8 mouse cellular contexts compared by ENCODE assay signal in the genomic region with DNA sequence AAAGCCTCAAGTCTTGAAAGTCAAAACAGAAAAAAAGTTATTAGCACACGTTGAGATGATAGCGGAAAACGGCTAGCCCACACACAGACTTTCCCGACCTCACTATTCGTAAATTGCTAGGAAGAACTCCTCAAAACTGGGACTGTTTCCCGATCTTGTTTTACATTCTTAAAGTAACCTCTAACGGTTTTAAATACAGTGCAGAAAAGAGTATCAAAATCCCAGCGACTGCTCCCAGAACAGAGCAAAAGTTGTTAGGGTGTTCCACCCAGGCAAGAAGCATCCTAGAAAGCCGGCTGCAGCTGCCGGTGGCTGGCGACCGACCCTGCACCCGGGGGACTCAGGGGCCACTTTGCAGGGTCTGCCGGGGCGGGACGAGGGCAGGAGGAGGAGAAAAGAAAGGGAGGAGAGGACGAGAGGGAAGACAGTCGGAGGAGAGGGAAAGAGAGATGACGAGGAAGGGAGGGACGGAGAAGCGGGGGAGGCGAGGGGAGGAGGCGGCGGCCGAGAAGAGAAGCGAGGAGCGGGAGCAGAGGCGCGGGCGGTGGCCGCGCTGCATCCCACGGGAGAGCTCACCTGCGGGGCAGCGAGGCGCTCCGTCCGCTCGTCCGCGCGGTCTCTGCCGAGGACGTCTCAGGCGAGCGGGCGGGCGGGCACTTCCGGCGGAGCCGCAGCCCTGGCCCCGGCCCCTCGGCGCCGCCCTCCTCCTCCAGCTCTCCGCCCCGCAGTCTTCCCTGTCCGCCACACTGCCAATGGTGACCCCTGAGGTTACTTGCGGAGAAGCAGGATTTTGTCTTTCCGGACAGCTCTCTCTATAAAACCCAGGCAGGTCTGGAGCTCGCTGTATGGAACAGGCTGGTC. TPM values are rescaled to one million over a fixed set of nuclear protein-coding genes. Genes with fewer than 3 reads are reported as not detected.
A peak's percentile ranks its signal among the peaks of the same experiment; 100 is the strongest.
DNase-seq lines count a peak whose midpoint lies in the region; ATAC-seq and TF ChIP-seq lines count a peak whose summit lies in the region.

Gene Golm1 (minus strand): TSS at position 661 of the 861 bp plus-strand sequence.

- H3K27ac ChIP-seq in embryonic facial prominence, embryonic 10.5 days (replicated peaks) = peak within 1 kb of the TSS; percentile 97
- no peak within 1 kb of the TSS for H3K27ac ChIP-seq in kidney, adult 2 months (ENCODE audit: insufficient read depth, low read depth, low read length)
- peak within 1 kb of the TSS; percentile 78 for H3K27ac ChIP-seq in limb, embryonic 14.5 days (replicated peaks; ENCODE audit: low read depth, low read length)
- H3K27ac ChIP-seq in midbrain, embryonic 14.5 days (replicated peaks; ENCODE audit: low read depth, low read length) = peak within 1 kb of the TSS; percentile 87
- peak within 1 kb of the TSS; percentile 63 for H3K27ac ChIP-seq in spleen, adult 2 months (ENCODE audit: insufficient read depth, low read length)

- H3K36me3 ChIP-seq in embryonic facial prominence, embryonic 10.5 days (replicated peaks) = peaks cover 2% of the 10 kb centered on the region; the same call in 1 of the 2 replicates
- no peaks in the 10 kb centered on the region for H3K36me3 ChIP-seq in kidney, adult 2 months (ENCODE audit: control insufficient read depth, insufficient read depth, low read length)
- no peaks in the 10 kb centered on the region for H3K36me3 ChIP-seq in limb, embryonic 14.5 days (ENCODE audit: control insufficient read depth, insufficient read depth, low read length)
- no peaks in the 10 kb centered on the region for H3K36me3 ChIP-seq in midbrain, embryonic 14.5 days (ENCODE audit: control insufficient read depth, insufficient read depth, low read length)
- no peaks in the 10 kb centered on the region for H3K36me3 ChIP-seq in spleen, adult 2 months (ENCODE audit: control insufficient read depth, insufficient read depth, low read length)

- H3K4me3 ChIP-seq in embryonic facial prominence, embryonic 10.5 days = peak within 1 kb of the TSS; percentile 91
- H3K4me3 ChIP-seq in kidney, adult 2 months (ENCODE audit: insufficient read depth, low read depth, low read length) = peak within 1 kb of the TSS; percentile 82
- H3K4me3 ChIP-seq in limb, embryonic 14.5 days (replicated peaks; ENCODE audit: low read length) = peak within 1 kb of the TSS; percentile 66
- peak within 1 kb of the TSS; percentile 75 for H3K4me3 ChIP-seq in midbrain, embryonic 14.5 days (replicated peaks; ENCODE audit: low read depth, low read length)
- peak within 1 kb of the TSS; percentile 86 for H3K4me3 ChIP-seq in spleen, adult 2 months (ENCODE audit: extremely low read depth, insufficient read depth, insufficient read length)

- no peaks in the 10 kb centered on the region for H3K9me3 ChIP-seq in embryonic facial prominence, embryonic 10.5 days
- no peaks in the 10 kb centered on the region for H3K9me3 ChIP-seq in limb, embryonic 14.5 days (ENCODE audit: control insufficient read depth, low read length)
- no peaks in the 10 kb centered on the region for H3K9me3 ChIP-seq in midbrain, embryonic 14.5 days (ENCODE audit: control insufficient read depth, low read length)

- H3K4me2 ChIP-seq in limb, embryonic 14.5 days (replicated peaks; ENCODE audit: low read depth, low read length, severe bottlenecking) = peak within 1 kb of the TSS; percentile 51
- H3K4me2 ChIP-seq in midbrain, embryonic 14.5 days (ENCODE audit: low read length) = peak within 1 kb of the TSS; percentile 73

- TF ChIP-seq POLR2A in kidney, adult 2 months (IDR thresholded peaks at IDR 0.05; ENCODE audit: low read depth, low read length) = no peak
- 0 out of 2 replicates have a peak, but pooled peaks have one; percentile 28 for TF ChIP-seq POLR2A in limb, embryonic 14.5 days (IDR thresholded peaks at IDR 0.05; ENCODE audit: borderline replicate concordance, extremely low read depth, insufficient read depth, insufficient read length)
- TF ChIP-seq POLR2A in spleen, adult 2 months (IDR thresholded peaks at IDR 0.05; ENCODE audit: low read depth, low read length) = 0 out of 2 replicates have a peak, but pooled peaks have one; percentile 24

- no peak for TF ChIP-seq CTCF in kidney, adult 2 months (conservative IDR thresholded peaks at IDR 0.05; ENCODE audit: insufficient read depth, insufficient read length, low read depth, low read length)
- no peak for TF ChIP-seq CTCF in spleen, adult 2 months (IDR thresholded peaks at IDR 0.05; ENCODE audit: extremely low read depth, insufficient read depth, insufficient read length, insufficient replicate concordance)

- H3K27me3 ChIP-seq in embryonic facial prominence, embryonic 10.5 days (replicated peaks; ENCODE audit: low read depth, poor library complexity, severe bottlenecking) = no peaks in the 10 kb centered on the region
- no peaks in the 10 kb centered on the region for H3K27me3 ChIP-seq in kidney, adult 2 months (replicated peaks; ENCODE audit: control insufficient read depth, insufficient read depth, low read length)
- H3K27me3 ChIP-seq in limb, embryonic 14.5 days (ENCODE audit: control insufficient read depth, insufficient read depth, low read length) = no peaks in the 10 kb centered on the region
- H3K27me3 ChIP-seq in midbrain, embryonic 14.5 days (ENCODE audit: control insufficient read depth, insufficient read depth, low read length) = no peaks in the 10 kb centered on the region
- H3K27me3 ChIP-seq in spleen, adult 2 months (ENCODE audit: control insufficient read depth, insufficient read depth, low read length) = peaks cover 2% of the 10 kb centered on the region; the same call in 1 of the 2 replicates

- DNase-seq in B cell, adult 2 months = peak; percentile 51 to 59
- DNase-seq in adrenal gland, postnatal 14 days = peak; percentile 80
- peak; percentile 88 for DNase-seq in embryonic facial prominence, embryonic 10.5 days (ENCODE audit: low spot score)
- peak; percentile 34 for DNase-seq in heart, adult 8-10 months (ENCODE audit: low spot score)
- DNase-seq in kidney, adult 2 months = peak; percentile 68
- DNase-seq in limb, embryonic 14.5 days (ENCODE audit: low spot score) = peak; percentile 40
- peak; percentile 79 for DNase-seq in midbrain, embryonic 14.5 days
- peak in 1 of 2 experiments; percentile 61 for DNase-seq in spleen, adult 2 months (ENCODE audit: low read depth in 1 of 2, low spot score in 2 of 2)

- WGBS in embryonic facial prominence, embryonic 10.5 days = under 1% methylated on average over 61 of the region's 61 CpGs
- WGBS in kidney, adult 2 months = under 1% methylated on average over 35 of the region's 61 CpGs
- WGBS in limb, embryonic 14.5 days = under 1% methylated on average over 35 of the region's 61 CpGs
- under 1% methylated on average over 60 of the region's 61 CpGs for WGBS in midbrain, embryonic 14.5 days
- under 1% methylated on average over 49 of the region's 61 CpGs for WGBS in spleen, adult 2 months

- H3K9ac ChIP-seq in limb, embryonic 14.5 days (ENCODE audit: low read depth, low read length, severe bottlenecking) = peak within 1 kb of the TSS; percentile 76
- H3K9ac ChIP-seq in midbrain, embryonic 14.5 days (replicated peaks; ENCODE audit: low read length) = peak within 1 kb of the TSS; percentile 75

- ATAC-seq in limb, embryonic 14.5 days (ENCODE audit: low FRiP score, low read depth) = peak; percentile 86
- peak; percentile 83 for ATAC-seq in midbrain, embryonic 14.5 days (ENCODE audit: low FRiP score, low TSS enrichment)

- H3K4me1 ChIP-seq in embryonic facial prominence, embryonic 10.5 days = peaks cover 37% of the 10 kb centered on the region
- no peaks in the 10 kb centered on the region for H3K4me1 ChIP-seq in kidney, adult 2 months (ENCODE audit: control insufficient read depth, insufficient read depth, low read length)
- H3K4me1 ChIP-seq in limb, embryonic 14.5 days (ENCODE audit: control insufficient read depth, insufficient read depth, low read length) = peaks cover 10% of the 10 kb centered on the region
- peaks cover 12% of the 10 kb centered on the region for H3K4me1 ChIP-seq in midbrain, embryonic 14.5 days (ENCODE audit: control insufficient read depth, insufficient read depth, low read length)
- peaks cover 3% of the 10 kb centered on the region for H3K4me1 ChIP-seq in spleen, adult 2 months (ENCODE audit: control insufficient read depth, insufficient read depth, insufficient read length)

RNA-seq across cellular contexts. Expression of gene Golm1, which starts in this region (rescaled TPM):
- total RNA-seq in adrenal gland, postnatal 14 days (2021) = 10.7 and 13.7 TPM in 2 replicates
- 99.3 and 115 TPM in 2 replicates for polyA plus RNA-seq in embryonic facial prominence, embryonic 10.5 days (2016; fragmentation: Nextera tagmentation; extraction: Ambion mirVana)
- 10 to 100 TPM; 12.3 to 17.9 (median 14.4) TPM for total RNA-seq in heart, adult 8-10 months (2022)
- 5.3 and 6.5 TPM in 2 replicates for polyA plus RNA-seq in kidney, adult 2 months (2012; rRNA removed)
- 22.4 and 27.8 TPM in 2 replicates for polyA plus RNA-seq in limb, embryonic 14.5 days (2012; rRNA removed)
- polyA plus RNA-seq in limb, embryonic 14.5 days (2014; fragmentation: Nextera tagmentation; extraction: Ambion mirVana) = 43.2 and 45.8 TPM in 2 replicates
- polyA plus RNA-seq in midbrain, embryonic 14.5 days (2014; fragmentation: Nextera tagmentation; extraction: Ambion mirVana) = 27.5 and 46.0 TPM in 2 replicates
- polyA plus RNA-seq in spleen, adult 2 months (2012; rRNA removed) = 6.1 and 6.6 TPM in 2 replicates
